Mouse (Mus musculus): ENCODE data around the gene Ipo8.

DNA sequence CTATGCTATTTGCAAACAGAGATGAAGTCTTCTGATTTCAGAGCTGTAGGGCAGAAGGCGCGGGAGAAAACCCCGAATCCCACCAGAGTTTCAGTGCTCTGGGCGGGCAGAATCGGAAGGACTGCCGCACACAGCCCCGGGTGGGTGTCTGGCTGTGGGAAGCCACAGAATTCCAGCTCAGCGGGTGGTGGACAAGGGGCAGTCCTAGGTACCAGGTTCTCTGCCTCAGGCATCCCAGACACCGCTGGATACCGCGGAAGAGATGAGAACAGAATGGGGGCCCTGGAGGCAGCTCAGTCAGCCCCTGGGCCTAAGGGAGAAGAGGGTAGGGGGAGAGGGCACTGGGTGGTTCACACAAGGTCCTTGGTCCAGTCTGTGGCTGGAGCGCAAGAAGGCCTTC lies 62.8 kb downstream of the Ipo8 start:
- TF ChIP-seq POLR2A (IDR thresholded peaks at IDR 0.05; ENCODE audit: low read depth, low read length) (no peak), CTCF (IDR thresholded peaks at IDR 0.05; ENCODE audit: extremely low read depth, insufficient read depth, insufficient read length, insufficient replicate concordance) (no peak)

All from spleen, adult 2 months (tissue).